Mouse (Mus musculus) fat pad, adult 2 months (tissue): ENCODE measurements at regions not wholly inside any gene's neighbourhood (a gene's known extent, or its start where the extent isn't known, plus 50 kb on each side); places are given as distances from the start of the nearest gene placed in this dataset.

Experiments used
- DNase-seq: peaks from one replicate; pipeline ENCODE4 v3.0.0-alpha.2; 2011; ENCODE audit warnings: low read depth, low spot score; ENCODE audit errors: extremely low read depth

DNA sequence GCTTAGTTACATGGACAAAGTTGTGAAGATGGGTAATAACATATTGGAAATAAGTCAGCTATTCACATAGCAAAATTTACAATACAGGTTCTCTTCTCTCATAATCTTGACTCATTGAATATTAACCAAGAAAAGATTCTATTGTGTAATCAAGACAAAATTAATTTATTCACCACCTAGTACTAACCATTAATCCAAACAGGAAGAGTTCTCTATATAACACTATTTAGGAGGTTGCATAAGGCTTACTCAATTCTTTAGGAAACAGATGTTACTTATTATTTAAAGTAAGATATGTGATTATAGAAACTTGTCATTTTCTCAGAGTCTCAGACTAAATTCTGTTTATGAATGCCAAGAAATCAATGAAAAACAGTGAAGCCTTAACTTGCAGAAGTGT, 600.4 kb upstream of the Tusc1 start:
- DNase-seq: no peak

DNA sequence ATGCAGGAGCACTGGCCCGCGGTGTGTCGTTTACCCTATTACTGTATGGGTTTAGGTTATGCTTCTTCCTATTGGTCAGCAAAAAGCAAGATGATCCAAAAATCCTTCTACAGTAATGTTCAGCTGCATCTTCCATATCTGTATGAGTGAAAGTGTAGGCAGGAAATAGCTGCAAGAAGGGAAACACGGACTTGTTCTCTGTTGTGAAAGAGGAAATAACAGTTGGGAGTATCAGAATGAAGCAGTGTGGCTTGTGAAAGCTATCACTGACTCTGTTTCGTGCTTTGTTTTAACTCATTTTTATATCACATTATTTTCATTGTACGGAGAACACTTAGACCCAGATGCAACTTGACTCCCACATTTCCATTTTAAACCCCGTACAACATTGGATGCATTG, 591.8 kb upstream of the Tusc1 start:
- DNase-seq: no peak

DNA sequence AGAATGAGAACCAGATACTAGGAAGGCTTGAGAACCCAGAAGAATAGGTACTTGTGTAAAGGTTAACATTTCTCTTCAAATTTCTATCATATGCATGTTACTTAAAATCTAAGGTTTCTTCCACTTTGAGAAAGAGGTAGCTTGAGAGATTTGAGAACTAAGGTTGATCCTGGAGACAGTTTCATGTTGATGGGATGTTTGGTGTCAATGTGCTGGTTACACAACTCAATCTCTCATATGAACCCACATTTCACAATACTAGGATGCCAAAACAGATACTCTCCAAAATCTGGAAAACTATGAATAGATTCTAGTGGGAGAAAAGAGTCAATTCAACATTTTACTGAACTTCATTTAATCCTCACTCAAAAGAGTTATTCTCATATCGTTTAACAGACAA, 589.1 kb upstream of the Tusc1 start:
- no peak for DNase-seq

DNA sequence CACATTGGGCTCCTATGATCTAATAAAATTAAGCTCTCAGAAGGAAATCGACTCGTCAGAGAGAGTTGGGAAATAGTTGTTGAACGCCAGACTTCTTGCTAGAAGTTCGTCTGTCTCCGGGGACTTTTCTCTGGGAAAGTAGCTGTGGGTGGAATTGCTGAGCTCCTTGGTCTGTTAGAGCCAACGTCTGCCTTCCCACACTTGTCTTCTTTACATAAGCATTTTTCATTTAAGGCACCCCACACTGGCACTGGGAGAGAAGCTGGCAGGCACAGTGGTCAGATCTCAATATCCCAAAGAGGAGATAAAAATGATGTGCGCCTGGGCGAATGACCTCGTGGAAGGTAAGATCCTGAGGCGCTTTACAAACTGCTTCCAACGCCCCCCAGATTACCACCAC, 551.3 kb upstream of the Tusc1 start:
- DNase-seq: no peak

DNA sequence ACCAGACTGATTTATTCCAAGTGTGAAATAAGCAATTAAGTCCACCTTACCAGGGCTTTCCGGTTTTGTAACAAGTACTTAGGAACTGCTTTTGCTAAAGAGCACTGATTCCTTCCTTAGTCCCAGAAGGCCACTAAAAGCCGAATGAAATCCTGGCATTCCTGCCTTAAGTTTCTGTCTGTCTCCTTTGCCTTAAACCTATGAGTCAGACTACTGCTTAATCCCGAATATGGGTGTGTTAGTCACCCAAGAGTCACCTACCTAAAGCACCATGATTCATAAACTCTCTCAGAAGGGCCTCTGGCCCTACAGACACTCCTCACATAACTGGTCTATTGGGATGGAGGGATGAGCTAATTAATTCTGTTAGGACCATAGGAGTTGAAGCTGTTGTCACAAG, 546.0 kb upstream of the Tusc1 start:
- no peak for DNase-seq

DNA sequence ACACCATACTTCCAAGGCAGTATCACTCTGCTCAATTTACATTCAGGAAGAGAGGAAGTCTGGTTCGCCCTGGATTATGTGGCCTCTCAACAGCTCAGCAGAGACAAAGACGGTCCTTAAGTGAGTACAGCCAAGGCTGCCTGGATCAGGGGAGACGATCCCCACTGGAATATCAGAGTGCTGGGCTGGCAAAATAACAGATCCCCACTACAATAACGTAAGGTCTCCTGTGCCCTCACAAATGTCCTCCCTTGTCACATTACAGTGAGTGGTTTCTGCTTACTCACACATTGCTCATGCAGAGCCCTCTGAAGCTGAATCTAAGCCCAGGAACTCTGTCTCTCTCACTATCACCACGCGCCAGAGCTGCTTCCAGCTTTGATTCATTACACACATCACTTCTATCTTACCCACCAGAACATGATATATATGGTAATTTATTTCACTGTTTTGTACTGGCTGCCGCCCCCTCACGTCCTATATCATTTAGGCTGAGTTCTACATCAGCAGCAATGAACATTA, 544.1 kb upstream of the Tusc1 start:
- DNase-seq: no peak

DNA sequence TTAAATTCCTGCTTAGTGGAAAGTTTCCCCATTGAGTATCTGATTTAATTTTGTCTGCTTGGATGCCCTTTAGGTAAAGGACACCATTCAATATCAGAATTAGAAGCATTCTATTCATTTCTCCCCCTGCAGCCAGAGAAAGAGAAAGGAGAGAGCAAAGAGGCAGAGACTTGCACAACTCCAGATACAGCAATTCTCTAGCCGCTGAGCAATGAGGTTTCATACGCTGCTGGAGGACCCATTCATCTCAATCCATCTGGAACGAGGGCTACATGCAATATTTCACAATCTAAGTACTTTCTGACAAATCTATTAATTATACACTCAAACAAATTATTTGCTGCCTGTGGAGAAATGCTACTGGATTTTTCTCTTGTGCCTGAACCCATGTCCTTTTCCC, 538.0 kb upstream of the Tusc1 start:
- no peak for DNase-seq

DNA sequence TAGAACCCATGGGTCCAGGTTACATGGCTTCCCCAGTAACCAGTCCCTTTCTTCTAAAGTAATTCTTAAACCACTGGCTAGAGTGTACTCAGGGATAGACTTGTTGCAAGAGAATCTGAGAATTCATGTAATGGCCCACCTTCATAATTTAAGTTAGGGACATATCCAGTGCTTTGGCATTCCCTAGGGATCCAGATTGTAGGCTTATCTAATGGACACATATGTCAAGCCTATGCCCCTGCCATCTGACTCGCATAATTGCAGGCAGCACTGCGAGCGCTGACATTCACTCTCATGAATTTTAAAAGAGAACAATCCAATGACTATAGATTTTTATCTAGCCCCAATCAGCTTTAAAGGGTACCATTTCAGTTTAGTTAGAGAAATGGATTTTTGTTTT, 518.1 kb upstream of the Tusc1 start:
- DNase-seq: no peak

DNA sequence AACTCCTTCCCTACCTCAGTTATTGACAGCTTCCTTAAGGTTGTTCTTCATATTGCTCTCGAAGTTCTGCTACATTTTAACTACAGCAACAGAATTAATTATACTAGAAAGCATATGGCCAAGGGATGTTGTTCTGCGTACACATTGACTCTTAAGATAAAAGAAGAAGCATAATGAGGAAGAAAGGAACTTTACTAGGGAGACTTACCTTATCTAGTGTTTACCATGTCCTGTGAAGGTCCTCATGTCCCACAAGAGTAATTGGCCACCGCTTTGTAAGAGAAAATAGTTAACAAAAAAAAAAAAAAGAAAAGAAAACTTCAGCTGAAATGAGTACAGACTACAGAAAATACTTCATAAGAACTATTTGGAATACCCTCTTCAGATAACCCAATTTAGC, 513.9 kb upstream of the Tusc1 start:
- DNase-seq: no peak

DNA sequence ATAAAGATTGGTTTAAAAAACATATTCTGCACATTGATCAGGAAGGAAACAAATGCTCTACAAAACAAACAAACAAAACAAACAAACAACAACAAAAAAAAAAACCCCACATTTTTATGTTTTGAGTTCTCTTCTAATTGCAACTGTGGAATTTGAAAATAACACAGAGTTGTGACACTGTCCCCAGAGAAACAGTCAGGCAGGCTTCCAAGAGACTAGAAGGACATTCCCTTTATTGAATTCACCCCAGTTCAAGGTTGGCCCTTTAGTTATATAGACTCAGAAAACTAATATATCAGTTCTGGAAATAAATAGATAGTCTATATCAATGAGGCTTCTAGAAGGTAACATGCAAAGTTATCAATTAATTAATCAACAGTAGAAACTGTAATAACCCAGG, 495.4 kb upstream of the Tusc1 start:
- no peak for DNase-seq

DNA sequence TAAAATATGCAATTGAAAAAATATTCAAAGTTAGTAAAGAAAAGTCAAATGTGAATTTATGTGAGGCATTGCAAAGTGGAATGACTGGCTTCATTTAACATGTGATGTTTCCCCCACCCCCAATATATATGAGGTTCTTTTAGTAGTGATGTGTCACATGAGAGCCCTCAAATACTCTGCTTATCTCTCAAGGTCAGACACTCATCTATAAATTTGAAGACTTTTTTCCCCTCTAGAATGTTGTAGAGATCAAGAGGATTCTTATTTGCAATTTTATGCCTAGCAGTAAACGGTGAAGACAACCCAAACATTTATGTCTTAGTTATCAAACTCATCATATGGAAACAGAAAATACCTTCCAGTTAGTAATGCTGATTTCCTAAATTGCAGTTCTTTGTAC, 457.8 kb upstream of the Tusc1 start:
- DNase-seq: no peak

DNA sequence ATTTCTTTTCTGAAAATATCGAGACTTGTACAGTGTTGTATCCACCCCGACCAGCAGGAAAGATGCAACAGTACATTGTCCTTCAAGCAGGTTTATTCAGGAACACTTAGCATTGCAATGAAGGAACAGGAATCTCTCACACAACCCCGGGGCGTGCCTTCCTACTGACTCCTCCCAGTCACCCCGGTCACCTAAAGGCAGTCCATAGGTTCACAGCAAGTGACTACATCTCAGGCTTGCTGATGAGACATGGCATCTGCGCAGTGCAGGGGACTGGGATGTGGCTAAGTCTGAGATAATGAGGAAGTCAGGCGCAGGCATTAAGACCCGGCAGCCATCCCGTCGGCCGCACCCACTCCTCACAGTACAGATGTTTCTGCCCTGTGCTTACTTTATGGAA, 454.8 kb upstream of the Tusc1 start:
- no peak for DNase-seq

DNA sequence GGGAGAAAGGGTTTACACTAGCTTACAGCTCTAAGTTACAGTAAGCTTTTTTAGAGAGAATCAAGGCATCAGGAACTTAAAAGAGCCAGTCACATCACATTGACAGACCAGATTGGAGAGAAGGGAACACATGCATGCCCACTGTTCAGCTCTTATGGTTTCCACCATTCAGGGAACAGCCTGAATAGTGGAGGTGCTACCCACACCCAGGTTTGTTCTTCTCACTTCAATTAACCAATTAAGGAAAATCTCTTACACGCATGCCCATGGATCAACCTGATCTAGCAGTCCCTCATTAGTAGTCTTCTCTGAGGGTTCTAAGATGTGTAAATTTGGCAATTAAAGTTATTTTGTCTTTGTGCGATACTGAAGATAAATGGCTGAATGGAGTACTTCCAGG, 419.2 kb upstream of the Tusc1 start:
- no peak for DNase-seq

DNA sequence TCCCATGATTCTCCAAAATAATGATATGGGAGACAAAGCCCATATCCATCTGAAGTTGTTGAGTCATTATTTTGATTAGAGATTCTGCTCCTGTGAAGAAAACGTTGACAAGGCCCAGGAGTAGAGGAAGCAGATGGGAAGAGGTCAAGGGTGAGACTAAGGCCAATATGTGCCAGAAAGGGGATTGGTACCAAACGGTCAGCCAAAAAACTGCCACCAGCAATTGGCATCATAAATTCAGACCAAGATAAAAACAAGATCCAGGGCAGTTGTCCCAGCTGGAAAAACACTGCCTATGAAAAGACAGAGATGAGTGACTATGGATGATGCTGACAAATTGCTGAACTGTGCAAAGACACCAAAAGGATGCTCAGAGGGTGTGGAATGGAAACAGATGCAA, 411.0 kb upstream of the Tusc1 start:
- DNase-seq: no peak

DNA sequence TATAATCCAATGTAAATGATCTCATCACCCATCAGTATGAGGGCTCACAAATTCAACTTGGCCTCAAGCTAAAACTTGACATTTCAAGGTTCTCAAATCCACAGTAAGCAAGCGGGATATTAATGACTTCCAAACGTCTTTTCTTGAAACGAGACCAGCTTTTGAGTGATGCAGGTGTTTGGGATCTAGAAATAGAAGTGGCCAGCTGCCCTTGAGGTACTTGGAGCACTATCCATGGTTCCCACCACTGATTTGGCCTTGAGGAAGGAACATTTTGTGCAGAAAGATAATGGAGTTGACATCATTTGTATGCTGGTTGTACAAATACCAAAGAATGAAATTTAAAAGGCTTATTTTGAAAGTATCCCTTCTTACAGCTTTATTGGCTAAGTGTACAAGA, 378.4 kb upstream of the Tusc1 start:
- DNase-seq: no peak

DNA sequence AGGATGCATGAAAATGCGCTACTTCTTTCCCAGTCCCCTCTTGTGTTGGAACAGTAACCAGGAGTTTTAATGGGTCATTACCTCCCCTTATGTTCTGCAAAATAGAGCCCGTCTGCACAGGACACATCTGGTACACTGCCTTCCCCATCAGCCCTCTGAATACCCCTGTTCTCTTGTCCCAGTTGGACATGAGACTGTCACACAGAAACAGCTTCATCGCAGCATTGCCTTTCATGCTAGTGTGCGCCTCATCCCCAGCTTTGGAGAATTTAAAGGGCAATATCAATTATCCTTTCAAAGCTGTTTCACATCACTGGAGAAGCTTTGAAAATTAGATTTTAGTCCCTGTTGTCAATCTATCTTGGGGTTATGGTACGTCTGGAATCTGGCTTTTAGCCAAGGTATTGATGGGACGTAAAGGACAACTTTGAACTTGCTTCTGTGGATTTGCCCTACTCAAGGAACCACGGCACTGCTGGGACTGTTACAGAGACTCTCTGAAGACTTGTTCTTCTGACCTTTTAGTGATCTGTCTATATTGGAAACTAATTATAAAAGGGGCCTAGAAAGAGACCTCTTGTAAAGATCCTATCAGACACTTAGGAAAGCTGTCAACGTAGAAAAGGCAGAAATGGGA, 341.2 kb upstream of the Tusc1 start:
- no peak for DNase-seq

DNA sequence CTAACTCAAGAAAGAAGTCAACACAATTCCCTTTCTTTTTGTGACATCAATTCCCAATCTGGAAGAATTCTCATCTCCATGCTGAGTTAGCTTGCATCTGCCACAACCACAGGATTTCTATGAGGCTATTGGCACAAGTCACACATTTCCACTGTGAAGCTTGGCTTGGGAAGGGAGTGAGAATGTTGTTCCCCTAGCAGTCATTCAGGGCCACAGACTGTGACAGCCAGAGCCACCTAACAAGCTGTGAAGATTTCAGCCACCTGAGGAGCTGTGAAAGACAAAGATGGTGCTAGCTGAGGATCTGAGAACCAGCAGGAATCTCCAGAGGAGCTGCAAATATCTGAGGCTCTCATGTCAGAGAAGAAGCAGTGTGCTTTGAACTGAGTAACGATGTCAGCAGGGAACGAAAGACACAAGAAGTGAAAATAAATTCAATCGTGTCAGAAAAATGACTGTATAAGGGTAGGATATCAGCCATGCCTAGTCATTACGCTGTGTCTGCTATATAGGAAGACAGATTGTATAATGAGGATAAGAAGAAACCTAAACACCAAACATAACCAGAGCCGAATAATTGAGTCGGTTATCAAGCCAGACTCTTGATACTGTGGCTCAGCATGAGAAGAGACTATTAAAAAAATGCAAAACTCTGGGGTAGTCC, 340.6 kb upstream of the Tusc1 start:
- DNase-seq: no peak

DNA sequence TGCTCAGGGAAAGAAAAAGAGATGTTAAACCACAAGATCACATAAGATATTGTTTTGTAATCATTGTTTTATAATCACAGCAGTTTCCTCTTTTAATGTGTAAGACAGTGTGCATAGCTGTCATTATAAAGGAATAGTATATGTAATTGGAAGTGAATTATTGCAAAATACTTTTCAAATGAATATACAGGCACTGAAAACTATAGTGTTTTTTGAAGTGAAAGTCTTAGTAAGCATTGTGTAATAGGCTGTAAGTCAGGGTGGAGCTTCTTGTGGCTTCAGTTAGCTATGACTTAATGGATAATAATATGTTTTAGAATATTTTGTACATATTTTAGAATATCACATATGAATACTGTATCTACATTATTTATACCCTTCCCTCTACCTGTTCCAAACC, 333.7 kb upstream of the Tusc1 start:
- DNase-seq: no peak

DNA sequence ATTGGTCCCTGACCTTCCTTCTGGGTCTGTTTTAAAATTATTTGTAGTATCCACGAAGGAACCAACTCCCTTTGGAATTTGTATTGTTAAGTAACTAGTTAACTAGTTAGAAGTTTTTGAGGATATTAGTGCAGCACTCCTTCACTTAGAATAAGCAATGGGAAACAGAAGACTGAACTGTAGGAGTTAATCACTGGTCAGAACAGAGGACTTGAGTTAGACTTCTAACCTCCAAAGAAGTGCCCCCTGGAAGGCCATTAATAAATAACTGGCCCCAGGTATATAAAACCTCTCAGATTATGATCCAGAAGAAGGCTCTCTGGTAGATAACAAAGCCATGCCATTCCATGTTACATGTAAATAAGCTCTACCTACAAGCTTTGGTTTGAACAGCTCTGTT, 329.0 kb upstream of the Tusc1 start:
- no peak for DNase-seq

DNA sequence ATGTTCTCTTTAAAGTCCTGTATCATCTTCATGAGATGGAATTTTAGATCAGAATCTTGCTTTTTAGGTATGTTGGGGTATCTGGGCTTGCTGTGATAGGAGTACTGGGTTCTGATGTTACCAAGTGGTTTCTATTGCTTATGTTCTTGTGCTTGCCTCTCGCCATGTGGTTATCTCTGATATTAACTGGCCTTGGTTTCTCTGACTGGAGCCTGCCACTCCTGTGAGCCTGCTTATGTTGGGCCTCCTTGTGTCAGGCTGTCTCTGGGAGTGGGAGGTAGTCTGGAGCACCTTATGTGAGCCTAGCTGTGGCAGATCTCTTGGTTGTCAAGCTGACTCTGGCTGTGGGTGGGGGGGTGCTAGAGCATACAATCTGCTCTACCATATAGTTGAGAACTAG, 302.9 kb upstream of the Tusc1 start:
- no peak for DNase-seq

DNA sequence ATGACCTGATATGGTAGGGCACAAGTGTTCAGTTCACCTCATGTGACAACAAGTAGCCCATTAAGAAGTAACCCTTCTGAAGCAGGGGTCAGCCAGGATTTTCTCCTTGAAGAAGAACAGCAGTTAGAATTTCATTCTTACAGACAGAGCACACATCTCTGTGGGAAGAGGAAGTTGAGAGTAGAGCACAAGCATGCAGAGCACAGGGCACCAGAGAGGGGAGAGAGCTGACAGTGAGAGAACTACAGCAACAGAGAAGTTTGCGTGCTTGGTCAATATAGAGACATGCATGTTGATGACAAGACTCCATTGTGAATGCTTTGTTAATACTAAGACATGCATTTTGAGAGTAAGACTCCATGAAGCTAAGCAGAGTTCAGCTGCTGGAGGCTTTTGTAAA, 263.2 kb upstream of the Tusc1 start:
- DNase-seq: no peak

DNA sequence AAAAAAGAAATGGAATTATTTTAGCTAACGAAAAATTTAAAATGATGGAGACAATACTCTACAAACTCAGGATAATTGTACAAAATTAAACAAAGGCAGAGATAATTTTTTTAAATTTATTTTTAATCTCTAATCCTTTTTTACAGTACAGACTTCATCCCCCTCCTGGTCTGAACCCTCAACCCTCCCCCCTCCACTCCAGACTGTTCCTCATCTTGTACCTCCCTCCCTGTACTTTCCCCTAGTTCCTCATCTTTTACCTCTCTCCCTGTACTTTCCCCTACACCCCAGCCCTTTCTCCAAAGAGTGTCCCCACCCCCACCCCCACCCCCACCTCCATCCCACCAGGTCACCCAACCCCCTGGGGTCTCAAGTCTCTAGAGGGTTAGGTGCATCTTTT, 249.0 kb upstream of the Tusc1 start:
- no peak for DNase-seq

DNA sequence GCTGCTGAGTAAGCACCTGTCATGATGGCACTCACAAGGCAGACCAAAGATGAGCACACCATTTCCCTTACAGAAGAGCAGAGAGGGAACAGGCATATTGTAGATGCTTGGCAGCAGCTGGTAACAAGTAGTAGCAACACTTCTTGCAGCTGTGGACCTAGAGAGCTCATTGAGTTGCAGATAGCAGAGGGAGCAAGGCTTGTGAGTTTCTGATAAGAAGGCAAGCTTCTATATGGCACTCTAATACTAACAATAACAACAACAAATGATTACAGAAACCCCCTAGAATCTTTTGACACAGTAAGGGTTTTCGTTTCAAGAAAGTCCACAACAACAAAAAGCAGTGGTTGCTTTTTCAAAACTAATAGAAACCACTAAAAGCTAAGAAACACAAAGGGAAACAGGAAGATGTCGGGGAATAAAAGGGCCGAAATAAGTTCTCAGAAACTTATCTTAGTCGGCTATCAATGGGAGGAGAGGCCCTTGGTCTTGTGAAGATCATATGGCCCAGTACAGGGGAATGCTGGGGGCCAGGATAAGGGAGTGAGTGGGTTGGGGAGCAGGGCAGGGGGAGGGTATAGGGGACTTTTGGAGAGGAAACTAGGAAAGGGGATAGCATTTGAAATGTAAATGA, 248.5 kb upstream of the Tusc1 start:
- no peak for DNase-seq
